Mouse (Mus musculus) E14TG2a.4 (cell line): ENCODE data around the gene Trmt1l.

Source experiments
- H3K27me3 ChIP-seq: 2 replicates; pipeline ENCODE4 v1.6.1; 2014; ENCODE audit warnings: low read length, control low read depth; ENCODE audit not compliant: insufficient read depth
- H3K36me3 ChIP-seq: 2 replicates; pipeline ENCODE4 v1.6.1; 2014; ENCODE audit warnings: low read length, control low read depth; ENCODE audit not compliant: insufficient read depth
- H3K4me1 ChIP-seq: replicated peaks from 2 replicates; pipeline ENCODE4 v1.6.1; 2014; ENCODE audit warnings: low read depth, low read length, control low read depth
- H3K4me3 ChIP-seq: replicated peaks from 2 replicates; pipeline ENCODE4 v1.5.1; 2014; ENCODE audit warnings: mild to moderate bottlenecking, low read length
- H3K9me3 ChIP-seq: 2 replicates; pipeline ENCODE4 v1.6.1; 2014; ENCODE audit warnings: low read length, control low read depth
- CTCF ChIP-seq: conservative IDR thresholded peaks from 2 replicates; pipeline ENCODE4 v1.5.1; 2014; ENCODE audit warnings: low read length
- NANOG ChIP-seq: IDR thresholded peaks from 2 replicates; pipeline ENCODE4 v1.6.1; 2014; ENCODE audit warnings: borderline replicate concordance, low read length, mixed read lengths
- POU5F1 ChIP-seq: IDR thresholded peaks from 2 replicates; pipeline ENCODE4 v1.6.1; 2014; ENCODE audit warnings: low read length, borderline replicate concordance

Trmt1l gene

DNA sequence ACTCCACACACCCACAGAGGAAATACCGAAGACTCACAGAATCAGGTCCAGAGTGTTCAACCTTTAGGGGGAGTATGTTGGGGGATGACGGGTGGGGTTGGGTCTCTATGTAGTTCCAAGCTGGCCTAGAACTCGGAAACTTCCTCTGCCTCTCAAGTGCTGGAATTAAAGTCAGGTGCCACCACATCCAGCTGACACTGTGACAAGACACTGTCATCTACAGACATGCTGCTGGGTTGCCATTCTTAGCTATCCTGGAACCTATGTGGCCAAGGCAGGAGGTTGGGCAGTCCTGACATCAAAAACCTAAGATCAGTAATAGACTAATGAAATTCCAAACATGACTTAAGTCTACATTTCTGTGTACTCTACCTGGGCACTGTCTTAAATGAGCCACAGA, 70.0 kb downstream of the Trmt1l start:
- no peak for TF ChIP-seq NANOG
- TF ChIP-seq CTCF: no peak
- no peak for TF ChIP-seq POU5F1
- Histone ChIP-seq H3K4me1 (peaks cover 60% of the 10 kb centered on the region), H3K9me3 (no peaks in the 10 kb centered on the region), H3K4me3 (no peak overlapping the region), H3K36me3 (peaks cover 11% of the 10 kb centered on the region; the same call in 1 of the 2 replicates), H3K27me3 (no peaks in the 10 kb centered on the region; the same call in 1 of the 2 replicates)

DNA sequence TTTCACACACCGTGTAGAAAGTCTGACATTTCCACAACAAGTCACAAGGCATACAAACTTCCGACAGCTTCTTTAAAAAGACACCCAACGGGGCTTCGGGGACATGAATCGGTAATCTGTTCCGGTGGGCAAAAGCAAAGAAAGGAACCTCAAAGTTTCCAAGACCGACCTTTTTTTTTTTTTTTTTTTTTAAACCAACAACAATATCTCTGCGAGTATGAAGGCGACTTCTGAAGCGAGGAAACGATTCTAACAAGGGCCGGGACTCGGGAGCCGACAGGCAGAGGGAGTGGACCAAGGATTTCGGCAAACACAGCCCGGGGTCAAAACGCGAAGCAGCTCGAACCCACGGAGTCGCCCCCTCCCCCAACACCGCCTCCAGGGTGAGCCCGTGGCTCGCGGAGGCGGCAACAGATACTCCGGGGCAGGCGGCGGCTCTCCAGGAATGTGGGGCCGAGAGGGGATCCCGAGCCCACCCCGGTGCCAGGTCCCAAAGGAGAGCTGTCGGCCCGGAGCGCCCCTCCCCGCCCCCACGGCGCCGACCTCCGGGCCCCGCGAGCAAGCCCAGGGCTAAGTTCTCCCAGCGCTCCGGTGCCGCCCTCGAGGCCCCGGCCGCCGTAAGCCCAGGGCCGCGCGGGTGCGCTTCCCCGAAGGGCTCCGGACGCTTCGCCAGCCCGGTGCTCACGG, 71.6 kb downstream of the Trmt1l start:
- Histone ChIP-seq H3K9me3 (no peaks in the 10 kb centered on the region), H3K36me3 (0 out of 2 replicates have a peak, but pooled peaks cover 1% of the 10 kb centered on the region), H3K4me1 (peaks cover 49% of the 10 kb centered on the region), H3K27me3 (no peaks in the 10 kb centered on the region; the same call in 1 of the 2 replicates), H3K4me3 (peak overlapping the region; percentile 94)
- TF ChIP-seq POU5F1 (no peak), NANOG (no peak), CTCF (no peak)

DNA sequence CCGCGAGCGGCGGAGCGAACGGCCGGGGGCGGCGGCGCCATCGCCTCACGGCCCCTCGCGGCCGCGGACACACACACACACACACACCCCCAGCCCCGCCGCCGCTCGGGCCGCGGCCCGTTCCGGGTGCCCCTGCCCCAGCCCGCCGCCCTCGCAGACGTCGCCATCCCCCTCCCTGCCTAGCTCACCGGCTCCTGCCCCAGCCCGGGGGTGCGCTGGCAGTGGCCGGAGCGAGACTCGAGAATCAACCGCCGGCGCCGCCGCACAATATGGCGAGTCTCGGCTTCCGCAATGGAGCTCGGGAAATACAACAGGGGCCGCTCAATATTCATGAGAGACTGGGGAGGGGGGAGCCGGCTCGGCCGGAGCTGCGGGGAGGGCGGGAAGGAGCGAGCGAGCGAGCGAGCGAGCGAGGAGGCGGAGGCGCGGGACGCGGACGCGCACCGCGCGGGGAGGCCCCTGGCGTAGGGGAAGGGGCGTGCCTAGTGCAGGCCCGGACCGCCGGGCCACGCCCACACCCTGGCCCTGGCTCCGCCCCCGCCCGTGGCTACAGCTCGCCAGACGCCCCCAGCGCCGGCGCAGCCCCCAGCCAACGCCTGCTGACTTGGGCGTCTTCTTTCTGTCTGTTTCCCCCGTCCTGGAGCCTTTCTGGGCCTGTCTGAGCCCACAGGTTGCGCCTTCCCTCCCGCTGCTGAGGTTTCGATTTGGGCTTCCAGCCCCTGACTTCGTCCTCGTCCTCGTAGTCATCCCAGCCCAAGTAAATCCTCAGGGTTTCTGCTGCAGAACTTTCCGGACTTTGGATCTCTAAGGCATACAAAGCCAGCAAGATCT, 72.4 kb downstream of the Trmt1l start, which contains the start of gene Rnf2:
Gene Rnf2 (minus strand): TSS at position 425 of the 831 bp plus-strand sequence.
- Histone ChIP-seq H3K36me3 (no peaks in the 10 kb centered on the region), H3K27me3 (no peaks in the 10 kb centered on the region; the same call in 1 of the 2 replicates), H3K4me3 (peak within 1 kb of the TSS; percentile 94), H3K9me3 (no peaks in the 10 kb centered on the region), H3K4me1 (peaks cover 43% of the 10 kb centered on the region)
- TF ChIP-seq CTCF: no peak
- no peak for TF ChIP-seq POU5F1
- TF ChIP-seq NANOG: no peak
